14 mouse cellular contexts compared by ENCODE assay signal in genomic region chr6:39414106-39414505, GRCm38 (mm10). TPM values are rescaled to one million over a fixed set of nuclear protein-coding genes. Genes with fewer than 3 reads are reported as not detected.
A peak's percentile ranks its signal among the peaks of the same experiment; 100 is the strongest.
DNase-seq lines count a peak whose midpoint lies in the region; ATAC-seq lines count a peak whose summit lies in the region.
"Had no signal": no experiment of that assay in that cellular context is flagged by ENCODE, and none has a peak within 500 bp of the region (broad histone marks: within the 10 kb centered on the region; RNA-seq: fewer than 3 reads in every experiment).

No protein-coding gene starts in this region.

- no peaks in the 10 kb centered on the region for H3K27me3 ChIP-seq in midbrain, embryonic 13.5 days
- H3K27me3 ChIP-seq in midbrain, embryonic 11.5 days (ENCODE audit: control insufficient read depth, insufficient read depth, low read length): no peaks in the 10 kb centered on the region
- no peaks in the 10 kb centered on the region for H3K27me3 ChIP-seq in neural tube, embryonic 14.5 days (ENCODE audit: control insufficient read depth, insufficient read depth, low read length)
- peaks cover 23% of the 10 kb centered on the region for H3K27me3 ChIP-seq in limb, embryonic 10.5 days (ENCODE audit: low read depth, poor library complexity, severe bottlenecking)
- H3K27me3 ChIP-seq: forebrain, embryonic 15.5 days had no signal

- peaks cover 6% of the 10 kb centered on the region for H3K36me3 ChIP-seq in midbrain, embryonic 13.5 days
- no peaks in the 10 kb centered on the region for H3K36me3 ChIP-seq in midbrain, embryonic 11.5 days (ENCODE audit: control insufficient read depth, insufficient read depth, low read length)
- no peaks in the 10 kb centered on the region; the same call in 1 of the 2 replicates for H3K36me3 ChIP-seq in neural tube, embryonic 14.5 days (ENCODE audit: control insufficient read depth, insufficient read depth, low read length)
- H3K36me3 ChIP-seq in limb, embryonic 10.5 days: no peaks in the 10 kb centered on the region

- WGBS in midbrain, embryonic 13.5 days: 93% methylated on average over 1 of the region's 1 CpGs
- WGBS in midbrain, embryonic 11.5 days: 95% methylated on average over 1 of the region's 1 CpGs
- WGBS in neural tube, embryonic 14.5 days: 50% methylated on average over 1 of the region's 1 CpGs
- 85% methylated on average over 1 of the region's 1 CpGs for WGBS in limb, embryonic 10.5 days

- no peak overlapping the region for H3K4me2 ChIP-seq in midbrain, embryonic 13.5 days (replicated peaks)
- H3K4me2 ChIP-seq in midbrain, embryonic 11.5 days: no peak overlapping the region
- no peak overlapping the region for H3K4me2 ChIP-seq in neural tube, embryonic 14.5 days (ENCODE audit: low read depth, low read length)
- H3K4me2 ChIP-seq: forebrain, embryonic 15.5 days; heart, embryonic 13.5 days had no signal

- H3K4me3 ChIP-seq in midbrain, embryonic 13.5 days (replicated peaks): no peak overlapping the region
- no peak overlapping the region for H3K4me3 ChIP-seq in midbrain, embryonic 11.5 days (ENCODE audit: low read depth, low read length)
- H3K4me3 ChIP-seq in neural tube, embryonic 14.5 days (ENCODE audit: low read depth, low read length): no peak overlapping the region
- H3K4me3 ChIP-seq in limb, embryonic 10.5 days: no peak overlapping the region
- H3K4me3 ChIP-seq: embryonic facial prominence, embryonic 10.5 days; forebrain, embryonic 15.5 days; heart, embryonic 13.5 days had no signal

- peak overlapping the region; percentile 25; the same call in 1 of the 2 replicates for H3K27ac ChIP-seq in midbrain, embryonic 13.5 days
- H3K27ac ChIP-seq in midbrain, embryonic 11.5 days (ENCODE audit: low read depth, low read length): no peak overlapping the region
- H3K27ac ChIP-seq in neural tube, embryonic 14.5 days (ENCODE audit: low read depth, low read length): peak overlapping the region; percentile 30; the same call in 1 of the 2 replicates
- no peak overlapping the region for H3K27ac ChIP-seq in limb, embryonic 10.5 days
- H3K27ac ChIP-seq: embryonic facial prominence, embryonic 10.5 days; forebrain, embryonic 15.5 days; heart, embryonic 13.5 days had no signal

- peaks cover 27% of the 10 kb centered on the region for H3K4me1 ChIP-seq in midbrain, embryonic 13.5 days (replicated peaks)
- 0 out of 2 replicates have a peak, but pooled peaks cover 4% of the 10 kb centered on the region for H3K4me1 ChIP-seq in midbrain, embryonic 11.5 days (ENCODE audit: control insufficient read depth, insufficient read depth, low read length)
- H3K4me1 ChIP-seq in neural tube, embryonic 14.5 days (ENCODE audit: control insufficient read depth, insufficient read depth, low read length): peaks cover 16% of the 10 kb centered on the region
- H3K4me1 ChIP-seq in limb, embryonic 10.5 days: peaks cover 1% of the 10 kb centered on the region; the same call in 1 of the 2 replicates

- ATAC-seq in midbrain, embryonic 13.5 days: no peak
- ATAC-seq in midbrain, embryonic 11.5 days (ENCODE audit: low FRiP score): no peak
- ATAC-seq in neural tube, embryonic 14.5 days (ENCODE audit: low read depth): no peak
- ATAC-seq: forebrain, embryonic 15.5 days; intestine, embryonic 16.5 days had no signal

- H3K9me3 ChIP-seq in midbrain, embryonic 13.5 days: no peaks in the 10 kb centered on the region
- no peaks in the 10 kb centered on the region for H3K9me3 ChIP-seq in midbrain, embryonic 11.5 days (ENCODE audit: control insufficient read depth, low read length)
- no peaks in the 10 kb centered on the region for H3K9me3 ChIP-seq in neural tube, embryonic 14.5 days (ENCODE audit: control insufficient read depth, low read length)
- no peaks in the 10 kb centered on the region for H3K9me3 ChIP-seq in limb, embryonic 10.5 days (replicated peaks)
- H3K9me3 ChIP-seq: embryonic facial prominence, embryonic 10.5 days; forebrain, embryonic 15.5 days; G1E; heart, embryonic 13.5 days had no signal

- no peak overlapping the region for H3K9ac ChIP-seq in midbrain, embryonic 13.5 days (replicated peaks)
- no peak overlapping the region for H3K9ac ChIP-seq in midbrain, embryonic 11.5 days (ENCODE audit: low read length)
- H3K9ac ChIP-seq in neural tube, embryonic 14.5 days (replicated peaks; ENCODE audit: low read depth, low read length): no peak overlapping the region
- H3K9ac ChIP-seq: forebrain, embryonic 15.5 days; heart, embryonic 13.5 days had no signal

- DNase-seq in kidney, adult 18-20 months: peak; percentile 25
- DNase-seq in kidney, postnatal 4 days: no peak
- DNase-seq in midbrain, embryonic 11.5 days (ENCODE audit: low spot score, missing footprints): no peak
- peak; percentile 46 for DNase-seq in NIH3T3 (ENCODE audit: low read depth)
- no peak for DNase-seq in limb, embryonic 10.5 days (ENCODE audit: low spot score)
- DNase-seq: adrenal gland, postnatal 10 days; cerebellum, adult 11 months had no signal

RNA-seq across cellular contexts. Expression of gene Mkrn1, which starts 6.2 kb away (rescaled TPM):
- 242 and 259 TPM in 2 replicates for polyA plus RNA-seq in midbrain, embryonic 13.5 days (2015; fragmentation: Nextera tagmentation; extraction: Ambion mirVana)
- 128 and 131 TPM in 2 replicates for polyA plus RNA-seq in midbrain, embryonic 11.5 days (2014; fragmentation: Nextera tagmentation; extraction: Ambion mirVana)
- 260 and 271 TPM in 2 replicates for polyA plus RNA-seq in neural tube, embryonic 14.5 days (2014; fragmentation: Nextera tagmentation; extraction: Ambion mirVana)
- polyA plus RNA-seq in limb, embryonic 10.5 days (2016; fragmentation: Nextera tagmentation; extraction: Ambion mirVana): 28.2 and 35.5 TPM in 2 replicates

RNA-seq across cellular contexts. Expression of gene Rab19, which starts 33.1 kb away (rescaled TPM):
- polyA plus RNA-seq in midbrain, embryonic 13.5 days (2015; fragmentation: Nextera tagmentation; extraction: Ambion mirVana): 0.23 and 0.34 TPM in 2 replicates
- polyA plus RNA-seq in midbrain, embryonic 11.5 days (2014; fragmentation: Nextera tagmentation; extraction: Ambion mirVana): 0.23 and 0.30 TPM in 2 replicates
- 0.22 TPM in 1 of 2 replicates, not detected in the other for polyA plus RNA-seq in neural tube, embryonic 14.5 days (2014; fragmentation: Nextera tagmentation; extraction: Ambion mirVana)
- 0.28 and 0.49 TPM in 2 replicates for polyA plus RNA-seq in limb, embryonic 10.5 days (2016; fragmentation: Nextera tagmentation; extraction: Ambion mirVana)
- polyA plus RNA-seq: G1E had no signal

RNA-seq across cellular contexts. Expression of gene Slc37a3, which starts 36.6 kb away (rescaled TPM):
- 59.8 and 60.2 TPM in 2 replicates for polyA plus RNA-seq in midbrain, embryonic 13.5 days (2015; fragmentation: Nextera tagmentation; extraction: Ambion mirVana)
- polyA plus RNA-seq in midbrain, embryonic 11.5 days (2014; fragmentation: Nextera tagmentation; extraction: Ambion mirVana): 43.6 and 50.7 TPM in 2 replicates
- 60.5 and 68.8 TPM in 2 replicates for polyA plus RNA-seq in neural tube, embryonic 14.5 days (2014; fragmentation: Nextera tagmentation; extraction: Ambion mirVana)
- polyA plus RNA-seq in limb, embryonic 10.5 days (2016; fragmentation: Nextera tagmentation; extraction: Ambion mirVana): 43.1 and 48.9 TPM in 2 replicates

Comparison
In these comparisons a context has a peak if more than half of its experiments do, and no peak if none do; other contexts are left out.
1. DNase-seq: peak in kidney, adult 18-20 months (single experiment) and NIH3T3 (single experiment); none in kidney, postnatal 4 days (0 of 2), midbrain, embryonic 11.5 days (single experiment) and limb, embryonic 10.5 days (single experiment).
2. H3K27ac ChIP-seq: peak in midbrain, embryonic 13.5 days (single experiment) and neural tube, embryonic 14.5 days (single experiment); none in midbrain, embryonic 11.5 days (single experiment) and limb, embryonic 10.5 days (single experiment).